Mouse (Mus musculus) midbrain, embryonic 11.5 days (tissue): ENCODE data around the gene Tmem258. TPM values are rescaled to one million over a fixed set of nuclear protein-coding genes. Genes with fewer than 3 reads are reported as not detected.
A peak's percentile ranks its signal among the peaks of the same experiment; 100 is the strongest.

Experiments
- ATAC-seq: fragments of 200-750 bp; cut with Nextera tagmentation; 2 replicates; pipeline ENCODE4 v1.8.0; 2017; ENCODE audit warnings: moderate TSS enrichment, moderate library complexity; ENCODE audit not compliant: low FRiP score
- DNase-seq: peaks from one replicate; pipeline ENCODE4 v3.0.0; 2015; ENCODE audit warnings: low spot score; ENCODE audit errors: missing footprints
- H3K27ac ChIP-seq: fragments of 300-500 bp; sonication (generic); 2 replicates; pipeline ENCODE4 v1.5.1; 2014; ENCODE audit warnings: low read depth, low read length
- H3K27me3 ChIP-seq: fragments of 300-500 bp; sonication (generic); 2 replicates; pipeline ENCODE4 v1.6.1; 2014; ENCODE audit warnings: mild to moderate bottlenecking, low read length, moderate library complexity, mixed read lengths; ENCODE audit not compliant: control insufficient read depth, insufficient read depth
- H3K36me3 ChIP-seq: fragments of 300-500 bp; sonication (generic); 2 replicates; pipeline ENCODE4 v1.6.1; 2014; ENCODE audit warnings: mild to moderate bottlenecking, low read length, moderate library complexity, mixed read lengths; ENCODE audit not compliant: control insufficient read depth, insufficient read depth
- H3K4me1 ChIP-seq: fragments of 300-500 bp; sonication (generic); 2 replicates; pipeline ENCODE4 v1.6.1; 2014; ENCODE audit warnings: low read length; ENCODE audit not compliant: control insufficient read depth, insufficient read depth
- H3K4me2 ChIP-seq: fragments of 300-500 bp; sonication (generic); 2 replicates; pipeline ENCODE4 v1.6.1; 2014; ENCODE audit warnings: mild to moderate bottlenecking, moderate library complexity
- H3K4me3 ChIP-seq: fragments of 300-500 bp; sonication (generic); 2 replicates; pipeline ENCODE4 v1.5.1; 2014; ENCODE audit warnings: low read depth, low read length
- H3K9ac ChIP-seq: fragments of 300-500 bp; sonication (generic); 2 replicates; pipeline ENCODE4 v1.6.1; 2014; ENCODE audit warnings: low read length
- H3K9me3 ChIP-seq: fragments of 300-500 bp; sonication (generic); 2 replicates; pipeline ENCODE4 v1.6.1; 2016; ENCODE audit warnings: low read length; ENCODE audit not compliant: control insufficient read depth
- WGBS: fragments of 180-500 bp; shearing (Covaris S2); extraction: QIAGEN DNeasy Blood & Tissue Kit; methylation state at CpG from one replicate; pipeline ENCODE4 v1.1.7; 2014; 5-methylcytosine and 5-hydroxymethylcytosine counted together
- polyA plus RNA-seq: library from polyadenylated mRNA; unstranded; fragments of >200 nt; fragmentation: Nextera tagmentation; extraction: Ambion mirVana; gene quantifications from 2 replicates; pipeline ENCODE4 v1.2.1, GENCODE M21; 2014

Gene Tmem258
- polyA plus RNA-seq, 1 experiment from 2014 or later, result 352 TPM

DNA sequence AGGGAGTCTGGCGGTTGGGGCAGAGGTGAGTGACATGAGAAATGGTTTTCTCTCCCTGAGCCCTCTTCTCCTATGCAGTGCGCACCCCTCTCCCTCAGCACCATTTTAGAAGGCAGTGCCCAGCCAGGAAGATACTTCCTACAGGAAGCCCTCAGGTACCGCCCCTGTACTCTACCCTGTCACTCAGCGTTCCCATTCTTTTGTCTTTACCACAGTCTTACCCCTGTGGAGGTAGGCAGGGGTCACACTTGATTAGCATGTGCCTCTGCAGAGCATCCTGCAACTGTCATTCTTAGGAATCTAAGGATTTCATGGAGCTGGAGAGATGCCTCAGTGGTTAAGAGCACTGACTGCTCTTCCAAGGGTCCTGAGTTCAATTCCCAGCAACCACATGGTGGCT lies 19.7 kb downstream of the Tmem258 start:
- Histone ChIP-seq H3K4me1 (peaks cover 8% of the 10 kb centered on the region), H3K9me3 (no peaks in the 10 kb centered on the region), H3K4me3 (no peak overlapping the region), H3K9ac (no peak overlapping the region), H3K27ac (no peak overlapping the region), H3K27me3 (no peaks in the 10 kb centered on the region), H3K4me2 (no peak overlapping the region), H3K36me3 (no peaks in the 10 kb centered on the region)
- DNase-seq, result no peak
- no peak for ATAC-seq
- 73% methylated on average over 4 of the region's 4 CpGs for WGBS

GRCm38 (mm10) chr19:10224637-10225453 lies 21.0 kb downstream of the Tmem258 start:
- Histone ChIP-seq H3K9me3 (no peaks in the 10 kb centered on the region), H3K9ac (peak overlapping the region; percentile 47), H3K36me3 (no peaks in the 10 kb centered on the region), H3K4me1 (peaks cover 8% of the 10 kb centered on the region), H3K4me2 (peak overlapping the region; percentile 34), H3K27ac (0 out of 2 replicates have a peak overlapping the region, but pooled peaks have one; percentile 11), H3K27me3 (no peaks in the 10 kb centered on the region), H3K4me3 (peak overlapping the region; percentile 10; the same call in 1 of the 2 replicates)
- DNase-seq (peak; percentile 91), ATAC-seq (peak; percentile 56)
- 30% methylated on average over 23 of the region's 26 CpGs for WGBS

- H3K36me3 ChIP-seq, result no peaks in the 10 kb centered on the region
- no peak overlapping the region for H3K4me2 ChIP-seq
- no peaks in the 10 kb centered on the region for H3K9me3 ChIP-seq
- H3K4me1 ChIP-seq, result peaks cover 8% of the 10 kb centered on the region
- no peak overlapping the region for H3K9ac ChIP-seq
- ATAC-seq (no peak), DNase-seq (no peak)
- H3K27ac ChIP-seq, result no peak overlapping the region
- H3K27me3 ChIP-seq, result no peaks in the 10 kb centered on the region
- 84% methylated on average over 4 of the region's 4 CpGs for WGBS
- H3K4me3 ChIP-seq, result no peak overlapping the region
Observed at GRCm38 (mm10) chr19:10225767-10226166, 22.0 kb downstream of the Tmem258 start.

DNA sequence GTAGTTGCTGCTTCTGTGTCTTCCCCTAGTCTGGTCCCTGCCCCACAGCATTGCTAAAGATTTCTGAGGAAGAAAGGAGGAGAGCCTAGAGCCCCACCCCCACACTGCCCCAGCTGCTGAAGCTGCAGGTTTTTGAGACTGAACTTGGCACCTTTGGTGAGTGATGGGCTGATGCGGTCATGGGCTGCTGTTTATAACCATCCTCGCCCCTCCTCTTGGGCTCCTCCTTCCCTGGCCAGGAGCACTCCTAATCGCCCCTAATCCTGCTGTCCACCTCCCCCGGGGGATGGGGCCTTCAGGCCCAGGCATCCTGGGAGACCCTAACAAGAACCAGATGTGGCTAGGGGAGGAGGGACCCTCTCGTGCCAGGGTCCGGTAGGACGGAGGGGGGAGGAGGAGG lies 27.2 kb downstream of the Tmem258 start:
- no peak overlapping the region for H3K27ac ChIP-seq
- WGBS, result 1% methylated on average over 7 of the region's 7 CpGs

GRCm38 (mm10) chr19:10231871-10232270 lies 28.1 kb downstream of the Tmem258 start:
- Histone ChIP-seq H3K4me1 (peaks cover 4% of the 10 kb centered on the region; the same call in 1 of the 2 replicates), H3K36me3 (no peaks in the 10 kb centered on the region), H3K27me3 (no peaks in the 10 kb centered on the region), H3K4me2 (no peak overlapping the region), H3K9me3 (no peaks in the 10 kb centered on the region), H3K9ac (no peak overlapping the region), H3K27ac (no peak overlapping the region), H3K4me3 (no peak overlapping the region)
- WGBS, result 13% methylated on average over 5 of the region's 5 CpGs
- ATAC-seq (no peak), DNase-seq (no peak)

More for the DNA sequence above, 27.2 kb downstream of the Tmem258 start:
- Histone ChIP-seq H3K36me3 (no peaks in the 10 kb centered on the region), H3K9ac (no peak overlapping the region), H3K4me2 (no peak overlapping the region), H3K4me1 (peaks cover 4% of the 10 kb centered on the region; the same call in 1 of the 2 replicates), H3K9me3 (no peaks in the 10 kb centered on the region), H3K27me3 (no peaks in the 10 kb centered on the region), H3K4me3 (no peak overlapping the region)
- DNase-seq (no peak), ATAC-seq (no peak)

DNA sequence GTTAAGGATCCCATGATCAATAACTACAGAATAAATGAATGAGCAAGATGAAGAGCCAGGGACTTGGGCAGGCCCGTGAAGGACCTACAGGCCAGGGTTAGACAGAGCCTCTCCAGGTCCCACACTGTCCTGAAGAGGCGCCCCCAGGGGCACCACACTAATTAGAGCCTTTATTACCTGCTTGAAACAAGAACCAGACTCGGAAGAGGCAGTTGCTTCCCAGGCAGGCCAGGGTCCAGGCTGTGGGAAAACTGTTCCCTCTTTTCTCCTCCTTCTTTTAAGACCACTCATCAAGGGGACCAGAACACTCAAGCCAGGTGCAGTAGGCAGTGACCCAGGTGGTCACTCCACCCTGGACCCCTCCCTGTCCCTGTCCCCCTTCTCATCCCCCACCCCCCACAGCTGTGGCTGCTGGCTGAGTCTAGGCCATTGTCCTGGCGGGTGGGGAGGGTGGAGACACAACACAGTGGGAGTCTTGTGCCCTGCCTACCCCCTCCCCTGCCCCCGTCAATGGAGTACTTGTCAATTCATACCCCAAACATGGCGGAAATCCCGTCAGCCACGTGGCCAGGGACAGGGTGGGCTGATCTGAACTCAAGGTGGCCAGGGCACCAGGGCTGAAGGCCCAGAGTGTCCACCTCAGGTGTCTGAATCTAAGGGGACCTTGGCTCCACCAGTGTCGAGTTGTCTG lies 28.7 kb downstream of the Tmem258 start:
- Histone ChIP-seq H3K4me2 (no peak overlapping the region), H3K9ac (no peak overlapping the region), H3K36me3 (no peaks in the 10 kb centered on the region), H3K4me3 (no peak overlapping the region), H3K27ac (no peak overlapping the region), H3K4me1 (peaks cover 4% of the 10 kb centered on the region; the same call in 1 of the 2 replicates), H3K27me3 (no peaks in the 10 kb centered on the region), H3K9me3 (no peaks in the 10 kb centered on the region)
- ATAC-seq (no peak), DNase-seq (no peak)
- WGBS, result 34% methylated on average over 9 of the region's 9 CpGs

- ATAC-seq (no peak), DNase-seq (no peak)
- H3K4me3 ChIP-seq, result no peak overlapping the region
- peaks cover 8% of the 10 kb centered on the region; the same call in 1 of the 2 replicates for H3K27me3 ChIP-seq
- H3K9me3 ChIP-seq, result no peaks in the 10 kb centered on the region
- peaks cover 6% of the 10 kb centered on the region for H3K4me1 ChIP-seq
- H3K4me2 ChIP-seq, result no peak overlapping the region
- no peaks in the 10 kb centered on the region for H3K36me3 ChIP-seq
- WGBS, result 84% methylated on average over 9 of the region's 9 CpGs
- H3K9ac ChIP-seq, result no peak overlapping the region
- no peak overlapping the region for H3K27ac ChIP-seq
Observed at GRCm38 (mm10) chr19:10235784-10236565, 32.2 kb downstream of the Tmem258 start.

DNA sequence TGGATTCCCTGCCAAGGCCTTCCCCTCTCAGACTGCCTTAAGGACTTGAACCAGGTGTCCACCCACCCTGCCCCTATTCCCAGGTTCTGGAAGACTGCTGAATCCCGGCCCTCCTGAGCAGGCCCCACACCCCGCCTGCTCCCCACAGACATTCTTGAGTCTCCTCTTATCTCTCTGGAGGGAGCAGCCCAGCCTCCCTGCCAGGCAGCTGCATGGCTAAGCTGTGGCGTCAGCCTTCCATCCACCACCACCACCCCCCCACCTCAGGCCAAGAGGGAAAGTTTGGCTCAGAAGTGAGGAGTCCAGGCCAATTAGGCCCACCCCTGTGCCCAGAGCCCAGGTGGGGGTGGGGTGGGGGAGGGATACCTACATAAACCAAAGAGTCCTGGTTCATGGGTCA lies 34.7 kb downstream of the Tmem258 start:
- Histone ChIP-seq H3K27me3 (peaks cover 8% of the 10 kb centered on the region; the same call in 1 of the 2 replicates), H3K4me1 (peaks cover 12% of the 10 kb centered on the region), H3K4me2 (no peak overlapping the region), H3K9me3 (no peaks in the 10 kb centered on the region), H3K27ac (no peak overlapping the region), H3K4me3 (no peak overlapping the region), H3K9ac (no peak overlapping the region), H3K36me3 (no peaks in the 10 kb centered on the region)
- DNase-seq (no peak), ATAC-seq (no peak)
- 61% methylated on average over 3 of the region's 3 CpGs for WGBS
